Mouse (Mus musculus) lung, embryonic 14.5 days (tissue): ENCODE measurements at regions not wholly inside any gene's neighbourhood (a gene's known extent, or its start where the extent isn't known, plus 50 kb on each side); places are given as distances from the start of the nearest gene placed in this dataset.

Source experiments
- ATAC-seq: fragments of 200-750 bp; cut with Nextera tagmentation; 2 replicates; pipeline ENCODE4 v1.8.0; 2017; ENCODE audit warnings: mild to moderate bottlenecking, moderate TSS enrichment, moderate library complexity; ENCODE audit not compliant: insufficient read depth
- DNase-seq: peaks from one replicate; pipeline ENCODE4 v3.0.0-alpha.2; 2015
- H3K27ac ChIP-seq: fragments of 300-500 bp; sonication (generic); 2 replicates; pipeline ENCODE4 v1.5.1; 2014; ENCODE audit warnings: low read depth, mild to moderate bottlenecking, moderate library complexity
- H3K27me3 ChIP-seq: fragments of 300-500 bp; sonication (generic); 2 replicates; pipeline ENCODE4 v1.6.1; 2014; ENCODE audit warnings: low read length, control low read depth; ENCODE audit not compliant: insufficient read depth
- H3K36me3 ChIP-seq: fragments of 300-500 bp; sonication (generic); 2 replicates; pipeline ENCODE4 v1.6.1; 2014; ENCODE audit warnings: control low read depth; ENCODE audit not compliant: insufficient read depth
- H3K4me1 ChIP-seq: fragments of 300-500 bp; sonication (generic); 2 replicates; pipeline ENCODE4 v1.6.1; 2014; ENCODE audit warnings: antibody characterized with exemption, control low read depth; ENCODE audit not compliant: insufficient read depth
- H3K4me2 ChIP-seq: fragments of 300-500 bp; sonication (generic); 2 replicates; pipeline ENCODE4 v1.6.1; 2014; ENCODE audit warnings: mild to moderate bottlenecking
- H3K4me3 ChIP-seq: fragments of 300-500 bp; sonication (generic); 2 replicates; pipeline ENCODE4 v1.5.1; 2014; ENCODE audit warnings: low read depth, low read length
- H3K9ac ChIP-seq: fragments of 300-500 bp; sonication (generic); 2 replicates; pipeline ENCODE4 v1.6.1; 2014
- H3K9me3 ChIP-seq: fragments of 300-500 bp; sonication (generic); 2 replicates; pipeline ENCODE4 v1.6.1; 2016; ENCODE audit warnings: low read depth, low read length, control low read depth
- CTCF ChIP-seq: IDR thresholded peaks from 2 replicates; pipeline ENCODE4 v1.5.1; 2016; ENCODE audit warnings: antibody characterized with exemption, low read depth
- WGBS: fragments of 180-500 bp; shearing (Covaris S2); extraction: QIAGEN DNeasy Blood & Tissue Kit; methylation state at CpG from one replicate; pipeline ENCODE4 v1.1.7; 2014; 5-methylcytosine and 5-hydroxymethylcytosine counted together

DNA sequence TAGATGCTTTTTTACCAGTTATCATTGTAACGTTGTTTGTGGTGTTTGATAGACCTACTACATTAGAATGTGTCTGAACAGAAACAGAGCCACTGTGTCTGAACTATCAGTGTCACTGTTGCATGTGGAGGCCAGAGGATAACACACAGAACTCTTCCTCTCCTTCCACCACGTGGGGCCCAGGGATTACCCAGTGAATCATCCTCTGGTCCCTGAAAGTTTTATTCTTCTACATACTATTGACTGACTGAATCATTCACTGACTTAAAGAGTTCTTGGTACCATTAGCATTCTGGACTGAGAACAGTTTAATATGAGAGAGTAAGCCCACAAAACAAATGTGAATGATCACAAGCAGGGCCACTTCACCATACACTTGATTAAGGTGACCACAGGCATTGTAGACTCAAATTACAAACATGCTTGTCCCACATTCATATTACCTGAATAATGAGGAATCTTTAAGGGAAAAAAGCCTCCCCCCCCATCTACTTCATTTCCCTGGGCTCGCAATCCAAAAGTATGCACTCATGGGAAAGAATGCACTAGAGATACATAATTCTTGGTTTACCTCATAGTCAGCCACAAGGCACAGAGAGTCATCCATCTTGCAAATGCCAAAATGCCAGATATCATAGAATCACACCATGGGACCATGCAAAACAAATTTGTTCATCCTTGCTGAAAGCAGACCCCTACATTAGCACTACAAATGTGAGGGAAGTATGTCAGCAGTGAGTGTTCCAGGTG lies 68.1 kb upstream of the Tnfsf11 start:
- 66% methylated on average over 3 of the region's 3 CpGs for WGBS
- DNase-seq (no peak), ATAC-seq (no peak)
- H3K36me3 ChIP-seq: no peaks in the 10 kb centered on the region
- H3K27ac ChIP-seq: no peak overlapping the region
- TF ChIP-seq CTCF: no peak
- no peaks in the 10 kb centered on the region for H3K9me3 ChIP-seq
- H3K4me1 ChIP-seq: no peaks in the 10 kb centered on the region
- no peaks in the 10 kb centered on the region for H3K27me3 ChIP-seq
- no peak overlapping the region for H3K4me2 ChIP-seq
- H3K4me3 ChIP-seq: no peak overlapping the region
- H3K9ac ChIP-seq: no peak overlapping the region

DNA sequence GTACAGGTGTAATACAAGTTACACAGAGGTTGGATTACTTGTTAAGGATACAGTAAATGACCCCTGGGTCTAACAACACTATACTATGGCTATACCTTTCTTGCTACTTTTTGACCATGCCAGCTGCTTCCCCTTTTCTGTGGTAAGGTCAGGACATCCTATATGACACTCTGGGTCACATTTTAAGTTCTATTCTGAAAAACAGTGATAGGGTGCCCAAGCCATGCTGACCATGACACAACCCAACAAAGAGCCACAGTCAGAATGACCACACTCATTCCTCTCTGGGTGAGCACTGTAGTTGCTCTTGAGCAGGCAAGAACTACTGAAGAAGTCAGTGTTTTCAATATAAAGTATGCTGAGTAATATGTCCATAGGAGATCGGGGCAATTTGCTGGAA lies 64.3 kb upstream of the Tnfsf11 start:
- H3K27ac ChIP-seq: no peak overlapping the region
- H3K27me3 ChIP-seq: no peaks in the 10 kb centered on the region
- no peaks in the 10 kb centered on the region for H3K4me1 ChIP-seq
- H3K9me3 ChIP-seq: no peaks in the 10 kb centered on the region
- ATAC-seq (no peak), DNase-seq (no peak)
- no peaks in the 10 kb centered on the region for H3K36me3 ChIP-seq
- no peak overlapping the region for H3K4me2 ChIP-seq
- TF ChIP-seq CTCF: no peak
- H3K4me3 ChIP-seq: no peak overlapping the region
- WGBS: 91% methylated on average over 1 of the region's 1 CpGs
- no peak overlapping the region for H3K9ac ChIP-seq

DNA sequence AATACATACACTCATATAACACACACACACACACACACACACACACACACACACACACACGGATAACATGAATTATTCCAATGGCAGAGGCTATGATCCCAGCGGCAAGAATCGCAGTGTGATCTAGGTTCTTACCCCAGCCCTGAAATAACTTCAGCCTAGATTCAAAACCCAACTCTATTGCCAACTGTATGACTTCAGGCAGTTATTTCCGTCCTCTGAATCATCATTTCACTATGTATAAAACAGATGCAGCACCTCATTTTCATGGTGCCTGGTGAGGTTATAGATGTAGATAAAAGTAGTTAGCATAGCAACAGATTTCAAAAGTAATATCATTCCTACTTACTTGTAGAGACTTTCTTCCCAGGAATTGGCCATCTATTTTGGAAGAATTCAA lies 61.0 kb upstream of the Tnfsf11 start:
- no peak overlapping the region for H3K27ac ChIP-seq

DNA sequence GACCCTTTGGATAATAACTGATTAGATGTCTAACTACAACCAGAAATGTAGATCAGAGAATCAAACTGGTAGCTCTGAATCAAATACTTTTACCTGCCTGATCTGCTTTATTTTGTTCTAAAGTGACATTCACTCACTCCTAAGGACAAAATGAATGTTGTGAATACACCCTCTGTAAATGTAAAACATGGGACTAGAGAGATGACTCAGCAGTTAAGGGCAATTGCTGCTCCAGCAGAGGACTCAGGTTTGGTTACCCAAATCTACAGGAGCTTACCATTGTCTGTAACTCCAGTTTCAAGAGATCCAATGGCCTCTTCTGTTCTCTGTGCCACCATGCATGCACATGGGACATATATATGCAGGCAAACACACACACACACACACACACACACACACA lies 57.0 kb upstream of the Tnfsf11 start:
- H3K27me3 ChIP-seq: no peaks in the 10 kb centered on the region
- H3K36me3 ChIP-seq: no peaks in the 10 kb centered on the region
- no peak overlapping the region for H3K9ac ChIP-seq
- no peak overlapping the region for H3K27ac ChIP-seq
- no peak overlapping the region for H3K4me3 ChIP-seq
- no peaks in the 10 kb centered on the region for H3K4me1 ChIP-seq
- no peak for TF ChIP-seq CTCF
- no peaks in the 10 kb centered on the region for H3K9me3 ChIP-seq
- ATAC-seq (no peak), DNase-seq (no peak)
- H3K4me2 ChIP-seq: no peak overlapping the region

More for the DNA sequence above, 61.0 kb upstream of the Tnfsf11 start:
- no peak for TF ChIP-seq CTCF
- no peak overlapping the region for H3K9ac ChIP-seq
- ATAC-seq (no peak), DNase-seq (no peak)
- no peaks in the 10 kb centered on the region for H3K4me1 ChIP-seq
- H3K4me2 ChIP-seq: no peak overlapping the region
- no peaks in the 10 kb centered on the region for H3K27me3 ChIP-seq
- 84% methylated on average over 4 of the region's 4 CpGs for WGBS
- H3K9me3 ChIP-seq: no peaks in the 10 kb centered on the region
- H3K4me3 ChIP-seq: no peak overlapping the region
- no peaks in the 10 kb centered on the region for H3K36me3 ChIP-seq

DNA sequence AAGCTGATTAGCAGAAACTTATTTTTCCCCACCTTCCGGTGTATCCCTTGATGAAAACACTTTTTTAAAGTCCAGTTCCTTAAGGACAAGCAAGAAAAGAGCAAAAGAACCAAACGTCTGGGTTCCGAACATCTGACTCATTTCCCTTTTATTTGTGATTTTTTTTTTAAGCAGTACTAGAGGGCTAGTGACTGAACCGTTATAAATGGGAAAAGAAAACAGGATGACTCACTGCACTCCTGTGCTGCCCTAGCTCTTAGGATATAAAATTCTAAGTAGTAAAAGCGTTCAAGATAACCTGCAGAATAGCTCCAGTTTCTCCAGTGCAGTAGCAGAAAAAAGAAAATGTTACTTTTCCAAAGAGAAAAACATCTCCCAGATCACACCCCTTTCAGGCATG lies 55.3 kb upstream of the Tnfsf11 start:
- no peaks in the 10 kb centered on the region for H3K27me3 ChIP-seq
- no peaks in the 10 kb centered on the region for H3K9me3 ChIP-seq
- H3K27ac ChIP-seq: no peak overlapping the region
- TF ChIP-seq CTCF: no peak
- ATAC-seq (no peak), DNase-seq (no peak)
- no peak overlapping the region for H3K9ac ChIP-seq
- no peak overlapping the region for H3K4me3 ChIP-seq
- no peaks in the 10 kb centered on the region for H3K4me1 ChIP-seq
- no peak overlapping the region for H3K4me2 ChIP-seq
- H3K36me3 ChIP-seq: no peaks in the 10 kb centered on the region
- 59% methylated on average over 5 of the region's 5 CpGs for WGBS
